Mouse (Mus musculus) heart, adult 8-10 months (tissue): Measurements from ENCODE around the gene Gpatch8. TPM values are rescaled to one million over a fixed set of nuclear protein-coding genes. Genes with fewer than 3 reads are reported as not detected.

Experiments used
- DNase-seq: peaks from one replicate; pipeline ENCODE4 v3.0.0; 2022; ENCODE audit warnings: low spot score
- total RNA-seq, 4 experiments: library from RNA; stranded (reverse); gene quantifications; 2 replicates each; pipeline ENCODE4 v1.2.4; 2022

Gpatch8 gene
- total RNA-seq, 4 experiments from 2014 or later: 16.4 to 22.3 (median 17.8) TPM

- DNase-seq: no peak
Measured at GRCm38 (mm10) chr11:102434816-102435705, 121.1 kb downstream of the Gpatch8 start.

- DNase-seq: peak; percentile 88
Measured at GRCm38 (mm10) chr11:102434406-102434805, 121.8 kb downstream of the Gpatch8 start.

GRCm38 (mm10) chr11:102433866-102434265, 122.3 kb downstream of the Gpatch8 start:
- no peak for DNase-seq

- DNase-seq: peak; percentile 80
Measured at GRCm38 (mm10) chr11:102432896-102433295, 123.3 kb downstream of the Gpatch8 start.

GRCm38 (mm10) chr11:102432115-102432843, 123.9 kb downstream of the Gpatch8 start:
- DNase-seq: no peak

GRCm38 (mm10) chr11:102431728-102432114, 124.5 kb downstream of the Gpatch8 start:
- DNase-seq: no peak

- DNase-seq: peak; percentile 87
Measured at GRCm38 (mm10) chr11:102431018-102431645, 125.1 kb downstream of the Gpatch8 start.

GRCm38 (mm10) chr11:102430121-102431017, 125.8 kb downstream of the Gpatch8 start, which contains the start of gene Grn:
Grn (plus strand) TSS chr11:102430315.
- peak; percentile 96 for DNase-seq

GRCm38 (mm10) chr11:102429551-102429950, 126.6 kb downstream of the Gpatch8 start:
- DNase-seq: no peak

- DNase-seq: no peak
Measured at GRCm38 (mm10) chr11:102428981-102429540, 127.1 kb downstream of the Gpatch8 start.

Other genes starting within 250 kb of the Gpatch8 start
- gene Ubtf, start 236.7 kb downstream of the Gpatch8 start, total RNA-seq: 10 to 100 TPM; 48.6 to 59.7 (median 52.1) TPM
- gene Slc4a1, start 190.2 kb downstream of the Gpatch8 start, total RNA-seq: 1 to 10 TPM in 2 of 4 experiments, under 1 TPM in 2; 0.19 to 4.5 (median 1.5) TPM
- under 1 TPM in 1 of 4 experiments, not detected in 3; 0.16 TPM for gene Rundc3a, start 163.0 kb downstream of the Gpatch8 start, total RNA-seq
- 100 to 1,000 TPM; 174 to 204 (median 197) TPM for gene Slc25a39, start 148.4 kb downstream of the Gpatch8 start, total RNA-seq
- gene Grn, start 126.1 kb downstream of the Gpatch8 start, total RNA-seq: 10 to 100 TPM; 76.5 to 84.8 (median 79.6) TPM
- gene Fam171a2, start 108.7 kb downstream of the Gpatch8 start, total RNA-seq: 1 to 10 TPM; 2.5 to 5.4 (median 3.6) TPM
- gene Itga2b, start 86.3 kb downstream of the Gpatch8 start, total RNA-seq: 1 to 10 TPM; 3.4 to 7.2 (median 4.4) TPM
- gene Gm11627, start 23.1 kb upstream of the Gpatch8 start, total RNA-seq: under 1 TPM in 3 of 4 experiments, not detected in 1; 0.34 to 0.65 (median 0.60) TPM
- 1 to 10 TPM; 1.5 to 2.5 (median 2.2) TPM for gene Fzd2, start 48.0 kb upstream of the Gpatch8 start, total RNA-seq
- not detected for gene Meioc, start 107.3 kb upstream of the Gpatch8 start, total RNA-seq
- gene Ccdc43, start 141.4 kb upstream of the Gpatch8 start, total RNA-seq: 10 to 100 TPM; 21.0 to 25.0 (median 22.0) TPM
- 1 to 10 TPM; 4.4 to 6.8 (median 6.0) TPM for gene Adam11, start 205.0 kb upstream of the Gpatch8 start, total RNA-seq